Mouse (Mus musculus) C2C12 (cell line): ENCODE data around the gene Rab3gap2.

ENCODE experiments used
- CEBPB ChIP-seq: IDR thresholded peaks from one replicate; pipeline ENCODE4 v1.6.1; 2011; ENCODE audit warnings: low read depth, mild to moderate bottlenecking, control low read depth, moderate library complexity
- CTCF ChIP-seq: IDR thresholded peaks from one replicate; pipeline ENCODE4 v1.5.1; 2011; ENCODE audit not compliant: control insufficient read depth, insufficient read depth, insufficient read length
- USF1 ChIP-seq: IDR thresholded peaks from one replicate; pipeline ENCODE4 v1.6.1; 2011; ENCODE audit warnings: low read depth, mild to moderate bottlenecking, control low read depth, moderate library complexity

DNA sequence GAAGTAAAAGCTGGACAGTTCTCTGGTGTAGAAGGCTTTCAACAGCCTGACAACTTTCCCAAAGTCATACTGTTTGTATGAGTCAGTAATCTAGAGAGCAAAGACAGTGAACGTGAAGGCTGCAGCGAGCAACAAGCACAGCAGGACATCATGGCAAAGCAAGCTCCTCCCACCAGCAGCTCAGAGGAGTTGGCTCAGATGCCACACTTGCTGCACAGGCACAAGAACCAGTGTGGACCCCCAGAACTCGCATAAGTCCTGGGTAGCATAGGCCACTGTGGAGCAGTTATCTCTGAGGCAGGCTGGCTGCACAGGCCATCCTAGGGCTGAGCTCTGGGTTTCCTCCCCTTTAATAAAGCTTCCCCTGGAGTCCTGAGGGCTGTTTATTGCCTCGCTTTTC is 87.4 kb downstream of the Rab3gap2 start:
- TF ChIP-seq CEBPB (no peak), CTCF (no peak), USF1 (no peak)
